Mouse (Mus musculus): Measurements from ENCODE around the gene Map3k12. TPM values are rescaled to one million over a fixed set of nuclear protein-coding genes. Genes with fewer than 3 reads are reported as not detected.

Gene Map3k12
- polyA plus RNA-seq, 1 experiment from 2014 or later = 14.8 TPM

GRCm38 (mm10) chr15:102460971-102461370 is 55.9 kb downstream of the Map3k12 start:
- no peak overlapping the region for H3K27ac ChIP-seq (ENCODE audit: low read depth, low read length)
- no peak overlapping the region for H3K4me2 ChIP-seq (replicated peaks; ENCODE audit: low read depth, low read length)
- no peak overlapping the region for H3K9ac ChIP-seq (ENCODE audit: low read depth, low read length)

GRCm38 (mm10) chr15:102460409-102460808 is 56.5 kb downstream of the Map3k12 start:
- no peak for ATAC-seq (ENCODE audit: low FRiP score, low TSS enrichment)
- no peaks in the 10 kb centered on the region for H3K27me3 ChIP-seq (ENCODE audit: control insufficient read depth, insufficient read depth, low read length)
- H3K4me3 ChIP-seq (ENCODE audit: low read length) = no peak overlapping the region
- H3K36me3 ChIP-seq (ENCODE audit: control insufficient read depth, insufficient read depth, low read length) = 0 out of 2 replicates have a peak, but pooled peaks cover 3% of the 10 kb centered on the region
- WGBS = 60% methylated on average over 12 of the region's 12 CpGs
- H3K4me2 ChIP-seq (replicated peaks; ENCODE audit: low read depth, low read length) = peak overlapping the region; percentile 19; the same call in 1 of the 2 replicates
- no peaks in the 10 kb centered on the region for H3K9me3 ChIP-seq (ENCODE audit: control insufficient read depth, low read length)
- H3K9ac ChIP-seq (ENCODE audit: low read depth, low read length) = no peak overlapping the region
- no peak overlapping the region for H3K27ac ChIP-seq (ENCODE audit: low read depth, low read length)
- peaks cover 9% of the 10 kb centered on the region for H3K4me1 ChIP-seq (ENCODE audit: control insufficient read depth, insufficient read depth, low read length)

More at GRCm38 (mm10) chr15:102460971-102461370, 55.9 kb downstream of the Map3k12 start:
- no peak for ATAC-seq (ENCODE audit: low FRiP score, low TSS enrichment)
- H3K27me3 ChIP-seq (ENCODE audit: control insufficient read depth, insufficient read depth, low read length) = no peaks in the 10 kb centered on the region
- no peak overlapping the region for H3K4me3 ChIP-seq (ENCODE audit: low read length)
- 44% methylated on average over 4 of the region's 4 CpGs for WGBS
- 0 out of 2 replicates have a peak, but pooled peaks cover 3% of the 10 kb centered on the region for H3K36me3 ChIP-seq (ENCODE audit: control insufficient read depth, insufficient read depth, low read length)
- peaks cover 9% of the 10 kb centered on the region for H3K4me1 ChIP-seq (ENCODE audit: control insufficient read depth, insufficient read depth, low read length)
- no peaks in the 10 kb centered on the region for H3K9me3 ChIP-seq (ENCODE audit: control insufficient read depth, low read length)

- Histone ChIP-seq H3K4me3 (ENCODE audit: low read length) (peak overlapping the region; percentile 46; the same call in 1 of the 2 replicates), H3K4me2 (replicated peaks; ENCODE audit: low read depth, low read length) (peak overlapping the region; percentile 55)
- 73% methylated on average over 5 of the region's 5 CpGs for WGBS
These were observed 57.0 kb downstream of the Map3k12 start for GRCm38 (mm10) chr15:102459847-102460246.

GRCm38 (mm10) chr15:102459381-102459780 is 57.5 kb downstream of the Map3k12 start:
- no peaks in the 10 kb centered on the region for H3K27me3 ChIP-seq (ENCODE audit: control insufficient read depth, insufficient read depth, low read length)
- WGBS = 31% methylated on average over 6 of the region's 6 CpGs
- H3K27ac ChIP-seq (ENCODE audit: low read depth, low read length) = no peak overlapping the region
- H3K4me3 ChIP-seq (ENCODE audit: low read length) = peak overlapping the region; percentile 46
- no peaks in the 10 kb centered on the region for H3K9me3 ChIP-seq (ENCODE audit: control insufficient read depth, low read length)
- H3K36me3 ChIP-seq (ENCODE audit: control insufficient read depth, insufficient read depth, low read length) = 0 out of 2 replicates have a peak, but pooled peaks cover 3% of the 10 kb centered on the region
- peak overlapping the region; percentile 55 for H3K4me2 ChIP-seq (replicated peaks; ENCODE audit: low read depth, low read length)
- peak overlapping the region; percentile 49 for H3K9ac ChIP-seq (ENCODE audit: low read depth, low read length)
- peaks cover 9% of the 10 kb centered on the region for H3K4me1 ChIP-seq (ENCODE audit: control insufficient read depth, insufficient read depth, low read length)
- ATAC-seq (ENCODE audit: low FRiP score, low TSS enrichment) = no peak

More at GRCm38 (mm10) chr15:102459847-102460246, 57.0 kb downstream of the Map3k12 start:
- Histone ChIP-seq H3K36me3 (ENCODE audit: control insufficient read depth, insufficient read depth, low read length) (0 out of 2 replicates have a peak, but pooled peaks cover 3% of the 10 kb centered on the region), H3K27me3 (ENCODE audit: control insufficient read depth, insufficient read depth, low read length) (no peaks in the 10 kb centered on the region), H3K27ac (ENCODE audit: low read depth, low read length) (no peak overlapping the region), H3K4me1 (ENCODE audit: control insufficient read depth, insufficient read depth, low read length) (peaks cover 9% of the 10 kb centered on the region), H3K9ac (ENCODE audit: low read depth, low read length) (peak overlapping the region; percentile 18; the same call in 1 of the 2 replicates), H3K9me3 (ENCODE audit: control insufficient read depth, low read length) (no peaks in the 10 kb centered on the region)
- no peak for ATAC-seq (ENCODE audit: low FRiP score, low TSS enrichment)

- Histone ChIP-seq H3K27ac (ENCODE audit: low read depth, low read length) (no peak within 1 kb of the TSS), H3K9ac (ENCODE audit: low read depth, low read length) (peak within 1 kb of the TSS; percentile 49)
These were observed 58.0 kb downstream of the Map3k12 start, which contains the start of gene Prr13 for GRCm38 (mm10) chr15:102458904-102459317. Gene Prr13 (plus strand): TSS chr15:102459028.

GRCm38 (mm10) chr15:102458050-102458736 is 58.7 kb downstream of the Map3k12 start:
- Histone ChIP-seq H3K27ac (ENCODE audit: low read depth, low read length) (no peak overlapping the region), H3K4me1 (ENCODE audit: control insufficient read depth, insufficient read depth, low read length) (peaks cover 9% of the 10 kb centered on the region), H3K4me3 (ENCODE audit: low read length) (peak overlapping the region; percentile 46), H3K4me2 (replicated peaks; ENCODE audit: low read depth, low read length) (peak overlapping the region; percentile 55), H3K9ac (ENCODE audit: low read depth, low read length) (no peak overlapping the region), H3K9me3 (ENCODE audit: control insufficient read depth, low read length) (no peaks in the 10 kb centered on the region), H3K27me3 (ENCODE audit: control insufficient read depth, insufficient read depth, low read length) (no peaks in the 10 kb centered on the region), H3K36me3 (ENCODE audit: control insufficient read depth, insufficient read depth, low read length) (0 out of 2 replicates have a peak, but pooled peaks cover 3% of the 10 kb centered on the region)
- ATAC-seq (ENCODE audit: low FRiP score, low TSS enrichment) = no peak
- WGBS = 86% methylated on average over 5 of the region's 5 CpGs

More at GRCm38 (mm10) chr15:102458904-102459317, 58.0 kb downstream of the Map3k12 start, which contains the start of gene Prr13:
- H3K4me1 ChIP-seq (ENCODE audit: control insufficient read depth, insufficient read depth, low read length) = peaks cover 9% of the 10 kb centered on the region
- ATAC-seq (ENCODE audit: low FRiP score, low TSS enrichment) = peak; percentile 82
- 0 out of 2 replicates have a peak, but pooled peaks cover 3% of the 10 kb centered on the region for H3K36me3 ChIP-seq (ENCODE audit: control insufficient read depth, insufficient read depth, low read length)
- 1% methylated on average over 19 of the region's 19 CpGs for WGBS
- H3K4me2 ChIP-seq (replicated peaks; ENCODE audit: low read depth, low read length) = peak within 1 kb of the TSS; percentile 55
- H3K4me3 ChIP-seq (ENCODE audit: low read length) = peak within 1 kb of the TSS; percentile 46
- H3K9me3 ChIP-seq (ENCODE audit: control insufficient read depth, low read length) = no peaks in the 10 kb centered on the region
- H3K27me3 ChIP-seq (ENCODE audit: control insufficient read depth, insufficient read depth, low read length) = no peaks in the 10 kb centered on the region

- 34% methylated on average over 6 of the region's 6 CpGs for WGBS
- Histone ChIP-seq H3K9ac (ENCODE audit: low read depth, low read length) (no peak overlapping the region), H3K27ac (ENCODE audit: low read depth, low read length) (no peak overlapping the region), H3K27me3 (ENCODE audit: control insufficient read depth, insufficient read depth, low read length) (no peaks in the 10 kb centered on the region), H3K36me3 (ENCODE audit: control insufficient read depth, insufficient read depth, low read length) (no peaks in the 10 kb centered on the region), H3K9me3 (ENCODE audit: control insufficient read depth, low read length) (no peaks in the 10 kb centered on the region), H3K4me3 (ENCODE audit: low read length) (no peak overlapping the region), H3K4me2 (replicated peaks; ENCODE audit: low read depth, low read length) (no peak overlapping the region), H3K4me1 (ENCODE audit: control insufficient read depth, insufficient read depth, low read length) (peaks cover 9% of the 10 kb centered on the region)
- no peak for ATAC-seq (ENCODE audit: low FRiP score, low TSS enrichment)
These were observed 60.9 kb downstream of the Map3k12 start for GRCm38 (mm10) chr15:102455993-102456392.

GRCm38 (mm10) chr15:102451666-102452430 is 65.0 kb downstream of the Map3k12 start:
- no peak overlapping the region for H3K27ac ChIP-seq (ENCODE audit: low read depth, low read length)
- no peaks in the 10 kb centered on the region for H3K36me3 ChIP-seq (ENCODE audit: control insufficient read depth, insufficient read depth, low read length)
- ATAC-seq (ENCODE audit: low FRiP score, low TSS enrichment) = no peak
- H3K9ac ChIP-seq (ENCODE audit: low read depth, low read length) = no peak overlapping the region
- H3K4me1 ChIP-seq (ENCODE audit: control insufficient read depth, insufficient read depth, low read length) = no peaks in the 10 kb centered on the region
- no peak overlapping the region for H3K4me2 ChIP-seq (replicated peaks; ENCODE audit: low read depth, low read length)
- no peaks in the 10 kb centered on the region for H3K27me3 ChIP-seq (ENCODE audit: control insufficient read depth, insufficient read depth, low read length)
- H3K9me3 ChIP-seq (ENCODE audit: control insufficient read depth, low read length) = no peaks in the 10 kb centered on the region
- H3K4me3 ChIP-seq (ENCODE audit: low read length) = no peak overlapping the region
- WGBS = 82% methylated on average over 26 of the region's 26 CpGs

Measured in kidney, embryonic 14.5 days (tissue).